ENCODE assay signal across 10 mouse cellular contexts in genomic region chr2:55436261-55437006, GRCm38 (mm10). TPM values are rescaled to one million over a fixed set of nuclear protein-coding genes. Genes with fewer than 3 reads are reported as not detected.
DNase-seq lines count a peak whose midpoint lies in the region; ATAC-seq and TF ChIP-seq lines count a peak whose summit lies in the region.
"Had no signal": no experiment of that assay in that cellular context is flagged by ENCODE, and none has a peak within 500 bp of the region (broad histone marks: within the 10 kb centered on the region; RNA-seq: fewer than 3 reads in every experiment).

No protein-coding gene starts in this region.

- no peaks in the 10 kb centered on the region for H3K9me3 ChIP-seq in kidney, postnatal 0 days (replicated peaks; ENCODE audit: low read length)
- no peaks in the 10 kb centered on the region for H3K9me3 ChIP-seq in heart, embryonic 13.5 days
- no peaks in the 10 kb centered on the region for H3K9me3 ChIP-seq in midbrain, embryonic 16.5 days (replicated peaks; ENCODE audit: control insufficient read depth, low read length, poor library complexity, severe bottlenecking)

- peaks cover 20% of the 10 kb centered on the region; the same call in 1 of the 2 replicates for H3K27me3 ChIP-seq in kidney, postnatal 0 days (ENCODE audit: insufficient read depth, low read length)
- 0 out of 2 replicates have a peak, but pooled peaks cover 2% of the 10 kb centered on the region for H3K27me3 ChIP-seq in kidney, adult 2 months (replicated peaks; ENCODE audit: control insufficient read depth, insufficient read depth, low read length)
- peaks cover 33% of the 10 kb centered on the region for H3K27me3 ChIP-seq in heart, embryonic 13.5 days (replicated peaks)
- no peaks in the 10 kb centered on the region for H3K27me3 ChIP-seq in midbrain, embryonic 16.5 days (ENCODE audit: control insufficient read depth, insufficient read depth, low read depth, low read length)

- TF ChIP-seq CTCF in kidney, postnatal 0 days (IDR thresholded peaks at IDR 0.05; ENCODE audit: low read depth): no peak
- no peak for TF ChIP-seq CTCF in kidney, adult 2 months (conservative IDR thresholded peaks at IDR 0.05; ENCODE audit: insufficient read depth, insufficient read length, low read depth, low read length)

- ATAC-seq in kidney, postnatal 0 days (replicated peaks; ENCODE audit: low FRiP score, low read depth): peak; percentile 51
- no peak for ATAC-seq in heart, embryonic 13.5 days (ENCODE audit: extremely low read depth, insufficient number of reproducible peaks, low FRiP score, low TSS enrichment)
- ATAC-seq in midbrain, embryonic 16.5 days: peak; percentile 70
- ATAC-seq in activated CD4-positive, CD25-positive, alpha-beta regulatory T cell, adult 4 months: no peak

- no peak for DNase-seq in kidney, postnatal 0 days (ENCODE audit: low spot score)
- DNase-seq in kidney, adult 2 months: no peak
- peak; percentile 62 to 67 for DNase-seq in cerebellum, postnatal 14 days
- DNase-seq in layer of hippocampus, postnatal 36 days: peak; percentile 44 to 50
- no peak for DNase-seq in adrenal gland, adult 18-20 months (ENCODE audit: low spot score in 2 of 2)

- TF ChIP-seq POLR2A in kidney, adult 2 months (IDR thresholded peaks at IDR 0.05; ENCODE audit: low read depth, low read length): no peak

- peak overlapping the region; percentile 30 for H3K4me3 ChIP-seq in kidney, postnatal 0 days (replicated peaks; ENCODE audit: low read depth, low read length)
- no peak overlapping the region for H3K4me3 ChIP-seq in kidney, adult 2 months (ENCODE audit: insufficient read depth, low read depth, low read length)
- peak overlapping the region; percentile 66 for H3K4me3 ChIP-seq in heart, embryonic 13.5 days
- peak overlapping the region; percentile 85 for H3K4me3 ChIP-seq in midbrain, embryonic 16.5 days (ENCODE audit: low read depth, low read length)
- H3K4me3 ChIP-seq: erythroblast, embryonic 14.5 days had no signal

- H3K9ac ChIP-seq in kidney, postnatal 0 days (ENCODE audit: low read depth, low read length): no peak overlapping the region
- H3K9ac ChIP-seq in heart, embryonic 13.5 days: peak overlapping the region; percentile 83
- H3K9ac ChIP-seq in midbrain, embryonic 16.5 days (ENCODE audit: low read depth, low read length): peak overlapping the region; percentile 80

- no peak overlapping the region for H3K27ac ChIP-seq in kidney, postnatal 0 days
- no peak overlapping the region for H3K27ac ChIP-seq in kidney, adult 2 months (ENCODE audit: insufficient read depth, low read depth, low read length)
- peak overlapping the region; percentile 60 for H3K27ac ChIP-seq in heart, embryonic 13.5 days (replicated peaks)
- peak overlapping the region; percentile 64 for H3K27ac ChIP-seq in midbrain, embryonic 16.5 days (ENCODE audit: low read length)

- peak overlapping the region; percentile 62 for H3K4me2 ChIP-seq in kidney, postnatal 0 days (ENCODE audit: low read length)
- peak overlapping the region; percentile 86 for H3K4me2 ChIP-seq in heart, embryonic 13.5 days
- H3K4me2 ChIP-seq in midbrain, embryonic 16.5 days (ENCODE audit: low read length): peak overlapping the region; percentile 91

- 0 out of 2 replicates have a peak, but pooled peaks cover 14% of the 10 kb centered on the region for H3K4me1 ChIP-seq in kidney, postnatal 0 days (replicated peaks; ENCODE audit: insufficient read depth, low read length)
- no peaks in the 10 kb centered on the region for H3K4me1 ChIP-seq in kidney, adult 2 months (ENCODE audit: control insufficient read depth, insufficient read depth, low read length)
- H3K4me1 ChIP-seq in heart, embryonic 13.5 days: peaks cover 40% of the 10 kb centered on the region
- H3K4me1 ChIP-seq in midbrain, embryonic 16.5 days (ENCODE audit: control insufficient read depth, insufficient read depth, low read length): peaks cover 4% of the 10 kb centered on the region; the same call in 1 of the 2 replicates

- no peaks in the 10 kb centered on the region for H3K36me3 ChIP-seq in kidney, postnatal 0 days (ENCODE audit: insufficient read depth, low read length)
- H3K36me3 ChIP-seq in kidney, adult 2 months (ENCODE audit: control insufficient read depth, insufficient read depth, low read length): no peaks in the 10 kb centered on the region
- no peaks in the 10 kb centered on the region for H3K36me3 ChIP-seq in heart, embryonic 13.5 days
- no peaks in the 10 kb centered on the region for H3K36me3 ChIP-seq in midbrain, embryonic 16.5 days (ENCODE audit: control insufficient read depth, insufficient read depth, low read length)
- H3K36me3 ChIP-seq: G1E had no signal

- WGBS in kidney, postnatal 0 days: 1% methylated on average over 21 of the region's 21 CpGs
- 3% methylated on average over 21 of the region's 21 CpGs for WGBS in kidney, adult 2 months
- WGBS in heart, embryonic 13.5 days: under 1% methylated on average over 21 of the region's 21 CpGs
- WGBS in midbrain, embryonic 16.5 days: 2% methylated on average over 21 of the region's 21 CpGs

RNA-seq across cellular contexts. Expression of gene Kcnj3, which starts 0.7 kb away (rescaled TPM):
- polyA plus RNA-seq in kidney, postnatal 0 days (2015; fragmentation: Nextera tagmentation; extraction: Ambion mirVana): 0.03 TPM in 1 of 2 replicates, not detected in the other
- polyA plus RNA-seq in kidney, adult 2 months (2012; rRNA removed): 0.31 and 0.33 TPM in 2 replicates
- polyA plus RNA-seq in heart, embryonic 13.5 days (2015; fragmentation: Nextera tagmentation; extraction: Ambion mirVana): 4.9 and 5.1 TPM in 2 replicates
- total RNA-seq in layer of hippocampus, postnatal 36 days (2021): 100 to 1,000 TPM; 113 to 114 TPM
- 5.7 and 5.8 TPM in 2 replicates for polyA plus RNA-seq in midbrain, embryonic 16.5 days (2015; fragmentation: Nextera tagmentation; extraction: Ambion mirVana)
- not detected for polyA plus RNA-seq in activated CD4-positive, CD25-positive, alpha-beta regulatory T cell, adult 4 months (2017; shearing (Covaris generic))
- 1 to 10 TPM in 1 of 2 experiments, under 1 TPM in 1; 0.93 to 1.3 TPM for total RNA-seq in adrenal gland, adult 18-20 months (2021)
- polyA plus RNA-seq: G1E had no signal

Comparison
In these comparisons a context has a peak if more than half of its experiments do, and no peak if none do; other contexts are left out.
1. ATAC-seq: peak in kidney, postnatal 0 days (single experiment) and midbrain, embryonic 16.5 days (single experiment); none in heart, embryonic 13.5 days (single experiment) and activated CD4-positive, CD25-positive, alpha-beta regulatory T cell, adult 4 months (single experiment).
2. DNase-seq: peak in cerebellum, postnatal 14 days (2 of 2) and layer of hippocampus, postnatal 36 days (2 of 2); none in kidney, postnatal 0 days (single experiment), kidney, adult 2 months (single experiment) and adrenal gland, adult 18-20 months (0 of 2).
3. H3K27ac ChIP-seq: peak in heart, embryonic 13.5 days (single experiment) and midbrain, embryonic 16.5 days (single experiment); none in kidney, postnatal 0 days (single experiment) and kidney, adult 2 months (single experiment).
4. Peak in every context shown above with its lines, with median percentiles within 50 percentile points of each other: H3K4me2 ChIP-seq.